Mouse (Mus musculus) right cerebral cortex, postnatal 4 days (tissue): ENCODE results near the gene Camkmt.

Source experiments
- DNase-seq: peaks from one replicate; pipeline ENCODE4 v3.0.0-alpha.2; 2022

The Camkmt gene

GRCm38 (mm10) chr17:85309046-85309445, 218.7 kb downstream of the Camkmt start:
- DNase-seq, result no peak

DNA sequence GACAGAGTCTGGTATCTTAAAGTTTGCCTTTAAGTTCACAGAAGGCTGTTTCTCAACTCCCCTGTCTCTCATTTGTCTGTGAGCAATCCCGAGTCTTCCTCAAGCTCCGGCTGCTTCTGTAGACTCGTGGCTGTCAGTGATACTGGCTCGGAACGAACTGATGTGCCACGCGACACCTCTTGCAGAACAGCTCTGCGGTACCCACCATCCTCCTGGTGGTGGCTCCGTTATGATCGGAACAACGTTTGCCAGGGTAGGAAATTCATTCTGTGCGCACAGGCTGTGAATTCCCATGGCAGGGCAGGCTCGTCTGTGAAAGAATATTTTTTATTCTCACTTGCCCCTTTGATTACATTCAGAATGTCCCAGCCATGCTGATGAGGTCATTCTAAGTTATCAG, 221.0 kb downstream of the Camkmt start:
- peak; percentile 28 for DNase-seq

DNA sequence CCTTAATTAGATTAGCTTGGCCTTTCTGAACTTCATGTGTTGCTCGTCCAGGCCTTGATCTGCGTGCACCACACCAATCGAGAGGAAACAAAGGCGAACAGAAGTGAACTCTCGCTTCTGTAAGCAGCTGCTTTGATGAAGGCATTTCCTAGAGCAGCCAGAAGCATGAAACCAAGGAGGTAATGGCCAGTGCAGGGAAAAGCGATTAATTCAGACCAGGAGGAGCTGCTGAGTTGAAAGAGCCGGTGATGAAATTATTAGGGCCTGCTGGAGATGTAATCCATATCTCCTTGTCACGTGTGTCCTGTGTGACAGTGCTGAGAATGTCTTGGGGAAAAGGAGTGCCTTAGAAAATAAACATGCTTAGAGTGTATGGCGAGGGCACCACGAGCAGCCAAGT, 228.0 kb downstream of the Camkmt start:
- no peak for DNase-seq

- DNase-seq, result no peak
These were observed 229.5 kb downstream of the Camkmt start for GRCm38 (mm10) chr17:85319779-85320300.

DNA sequence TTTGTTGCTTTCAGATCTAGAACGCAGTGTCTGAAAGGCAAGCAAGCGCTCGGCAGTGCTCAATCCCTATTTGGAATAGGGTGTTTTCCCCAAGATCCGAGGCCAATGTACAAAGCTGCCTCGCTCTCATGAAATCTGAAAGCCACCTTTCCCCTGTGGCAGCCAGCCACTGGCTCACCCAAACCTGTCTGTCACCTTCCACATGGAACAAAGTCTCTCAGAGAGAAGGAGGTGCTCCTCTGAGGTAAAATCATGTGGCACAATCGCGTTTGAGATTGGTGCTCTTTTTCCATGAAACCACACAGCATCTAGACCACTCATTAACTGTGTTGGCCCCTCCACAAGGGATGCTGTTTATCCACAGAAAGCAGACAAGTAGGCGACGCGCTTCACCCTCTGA, 238.5 kb downstream of the Camkmt start:
- no peak for DNase-seq

- no peak for DNase-seq
These were observed 245.1 kb downstream of the Camkmt start for GRCm38 (mm10) chr17:85335464-85335863.

DNA sequence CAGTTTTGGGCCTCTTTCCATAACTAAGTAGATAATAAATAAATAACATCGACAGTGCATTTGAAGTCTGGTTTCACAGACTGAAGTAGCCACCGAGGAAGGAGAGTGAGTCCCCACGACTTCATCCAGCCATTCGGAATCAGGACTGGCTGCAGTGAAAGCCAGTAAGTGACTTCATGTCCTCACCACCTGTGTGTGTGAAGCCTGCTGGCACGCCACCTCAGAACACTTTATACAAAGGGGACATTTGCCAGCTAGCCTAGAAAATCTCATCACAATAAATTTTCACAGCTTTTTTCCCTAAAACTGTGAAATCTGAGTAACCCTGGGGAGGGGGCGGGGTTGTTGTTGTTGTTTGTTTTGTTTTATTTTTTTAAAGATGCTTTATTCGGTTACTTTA, 247.3 kb downstream of the Camkmt start:
- no peak for DNase-seq

DNA sequence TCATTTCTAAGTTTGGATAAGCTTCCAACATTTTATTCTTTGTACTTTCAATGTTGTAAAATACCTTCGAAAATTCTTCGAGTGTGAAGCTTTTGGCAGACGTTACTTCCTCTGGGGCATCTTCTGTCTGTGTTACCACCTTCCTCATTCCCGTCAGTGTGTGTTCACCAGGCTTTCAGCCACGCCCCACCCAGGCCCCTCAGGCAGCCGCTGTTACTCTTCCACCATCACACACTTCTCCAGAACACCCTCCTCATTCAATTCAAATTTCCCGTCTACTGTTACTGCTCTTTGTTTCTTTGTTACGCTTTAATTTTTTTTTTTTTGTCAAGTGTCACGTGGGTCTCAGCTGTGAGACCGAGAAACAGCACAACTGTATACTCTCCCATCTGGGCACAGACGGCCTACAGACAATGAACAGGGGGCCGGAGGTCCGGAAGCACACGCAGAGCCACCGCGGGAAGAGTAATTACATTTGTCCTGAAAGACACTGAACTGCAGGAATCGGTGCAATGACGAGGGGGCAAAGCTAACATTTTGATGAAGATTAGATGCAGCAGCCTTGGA, 250.9 kb downstream of the Camkmt start:
- DNase-seq, result no peak

DNA sequence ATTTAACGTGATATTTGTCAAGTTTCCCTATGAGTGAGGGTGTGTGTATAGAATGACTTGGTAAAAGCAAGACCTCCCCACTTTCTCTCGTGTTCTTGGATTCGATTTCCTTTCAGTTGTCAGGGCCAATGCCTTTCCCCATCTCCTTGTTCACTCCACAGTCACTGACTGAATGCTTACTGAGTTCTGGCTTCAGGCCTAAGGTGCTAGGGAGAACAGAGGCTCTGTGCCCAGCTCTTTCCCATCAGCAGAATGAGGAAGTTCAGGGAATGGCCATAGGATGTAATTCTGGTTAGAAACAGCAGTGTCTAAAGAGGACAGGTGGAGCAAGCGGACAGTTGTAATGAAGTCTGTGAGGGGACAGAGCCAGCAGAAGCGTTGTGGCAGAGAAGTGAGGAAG, 252.1 kb downstream of the Camkmt start:
- DNase-seq, result no peak

- DNase-seq, result no peak
These were observed 253.1 kb downstream of the Camkmt start for GRCm38 (mm10) chr17:85343435-85343834.

GRCm38 (mm10) chr17:85346701-85347100, 256.3 kb downstream of the Camkmt start:
- DNase-seq, result no peak

DNA sequence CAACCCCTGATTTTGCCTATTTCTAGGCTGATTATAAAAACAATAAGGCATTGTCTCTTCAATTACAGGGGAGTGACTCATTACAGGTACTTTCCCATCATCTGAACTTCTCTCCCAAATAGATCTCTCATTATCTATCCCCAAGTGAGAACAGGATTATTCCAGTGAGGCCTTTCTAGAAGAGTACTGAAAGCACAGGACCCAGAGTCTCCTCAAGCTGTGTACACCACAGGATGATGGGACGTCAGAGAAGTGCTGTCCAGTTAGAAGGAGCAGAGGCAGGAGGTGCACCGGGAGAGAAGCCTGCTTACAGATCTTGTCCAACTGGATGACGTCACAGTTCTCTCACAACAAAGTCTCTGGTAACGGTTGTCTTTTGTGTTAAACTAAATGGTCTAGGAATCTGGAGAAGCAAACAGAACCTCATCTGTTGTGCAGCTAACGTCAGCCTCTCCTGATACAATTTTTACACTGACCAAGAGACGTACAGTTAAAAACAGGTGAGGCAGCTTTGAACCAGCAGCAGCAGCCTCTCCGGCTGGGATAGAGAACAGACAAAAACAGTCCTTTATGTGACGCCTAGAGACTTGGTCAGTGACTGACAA, 259.1 kb downstream of the Camkmt start:
- DNase-seq, result no peak

DNA sequence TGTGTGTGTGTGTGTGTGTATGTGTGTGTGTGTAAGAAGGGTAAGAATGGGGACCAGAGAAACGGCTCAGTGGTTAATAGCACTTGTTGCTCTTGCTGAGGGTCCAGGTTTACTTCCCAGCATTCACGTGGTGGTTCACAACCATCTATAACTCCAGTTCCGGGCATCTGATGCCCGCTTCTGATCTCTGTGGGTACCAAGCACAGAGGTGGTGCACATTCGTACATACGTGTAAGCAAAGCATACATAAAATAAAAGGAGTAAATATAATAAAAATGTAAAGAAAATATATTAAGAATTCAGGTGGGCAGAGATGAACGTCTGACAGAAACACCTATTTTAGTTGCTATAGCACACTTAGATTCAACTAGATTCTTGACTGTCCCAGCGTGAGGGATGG, 260.9 kb downstream of the Camkmt start:
- DNase-seq, result no peak

DNA sequence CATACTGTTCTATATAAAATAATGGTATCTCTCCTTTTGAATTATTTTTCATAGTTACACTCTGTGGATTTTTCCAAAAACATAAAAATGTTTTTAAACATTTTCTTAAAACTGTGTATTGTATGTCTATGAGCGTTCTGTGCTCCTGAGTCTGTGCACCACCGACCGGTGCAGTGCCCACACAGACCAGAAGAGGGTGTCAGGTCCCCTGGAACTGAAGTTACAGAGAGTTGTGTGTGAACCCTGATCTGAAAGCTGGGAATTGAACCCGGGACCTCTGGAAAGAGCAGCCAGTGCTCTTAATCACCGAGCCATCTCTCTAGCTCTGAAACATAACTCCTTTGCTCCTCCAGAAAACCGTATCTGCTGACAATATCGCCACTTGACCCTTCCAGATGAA, 262.4 kb downstream of the Camkmt start:
- DNase-seq, result peak; percentile 22

GRCm38 (mm10) chr17:85353191-85353590, 262.8 kb downstream of the Camkmt start:
- DNase-seq, result no peak

GRCm38 (mm10) chr17:85353636-85354035, 263.3 kb downstream of the Camkmt start:
- no peak for DNase-seq

- DNase-seq, result no peak
These were observed 265.0 kb downstream of the Camkmt start for GRCm38 (mm10) chr17:85355356-85355755.

DNA sequence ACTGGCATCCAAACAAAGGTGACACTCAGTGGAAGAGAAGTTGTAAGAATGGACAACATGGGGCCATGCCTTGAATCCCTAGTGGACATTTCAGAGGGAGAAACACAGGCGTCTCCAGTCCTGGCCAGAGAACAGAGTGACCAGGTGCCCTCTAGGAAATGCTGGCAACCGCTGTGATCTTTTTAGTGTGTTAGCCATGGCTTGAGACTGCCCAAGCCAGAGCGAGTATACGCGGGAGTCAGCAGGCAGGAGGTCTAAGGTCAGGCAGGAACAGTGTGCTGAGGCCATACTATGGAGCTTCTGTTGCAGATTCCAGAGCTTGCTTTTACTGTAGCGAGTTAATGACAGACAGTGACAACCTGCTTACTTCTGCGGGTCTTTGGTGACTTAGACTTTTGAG, 270.7 kb downstream of the Camkmt start:
- no peak for DNase-seq

GRCm38 (mm10) chr17:85367319-85367718, 277.0 kb downstream of the Camkmt start:
- DNase-seq, result no peak

DNA sequence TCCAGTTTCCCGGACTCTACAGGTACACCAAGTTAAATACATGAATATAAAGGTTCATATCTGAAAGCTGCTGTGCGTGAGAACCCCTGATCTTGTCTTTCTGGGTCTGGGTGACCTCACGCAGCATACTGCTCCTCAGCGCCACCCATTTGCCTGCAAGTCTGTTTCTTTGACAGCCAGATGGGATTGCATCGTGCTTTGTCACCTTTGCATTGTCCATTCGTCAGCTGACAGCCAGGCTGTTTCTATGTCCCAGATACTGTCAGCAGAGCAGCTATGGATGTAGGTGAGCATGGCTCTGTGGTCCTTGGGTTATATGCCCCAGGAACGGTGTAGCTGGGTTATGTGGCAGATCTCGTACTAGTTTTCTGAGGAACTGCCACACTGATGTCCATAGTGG, 278.4 kb downstream of the Camkmt start:
- DNase-seq, result no peak

DNA sequence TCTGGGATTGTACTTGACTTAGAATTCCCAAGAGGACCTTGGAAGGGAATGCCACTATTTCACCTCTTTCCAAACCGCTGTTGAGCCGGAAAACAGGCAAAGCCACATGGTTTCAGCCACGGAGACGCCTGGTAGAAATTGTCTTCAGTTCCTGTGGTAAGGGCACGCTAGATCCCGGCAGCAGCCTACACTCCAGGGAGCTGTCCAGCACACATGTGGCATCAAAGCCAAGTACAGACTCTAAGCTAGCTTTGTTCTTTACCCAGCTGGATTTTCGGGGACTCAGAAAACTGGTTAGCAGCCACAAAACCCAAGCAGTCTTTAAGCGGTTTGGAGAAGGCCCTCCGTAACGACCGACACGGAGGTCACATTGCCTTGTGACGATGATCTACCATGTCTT, 281.7 kb downstream of the Camkmt start:
- no peak for DNase-seq

DNA sequence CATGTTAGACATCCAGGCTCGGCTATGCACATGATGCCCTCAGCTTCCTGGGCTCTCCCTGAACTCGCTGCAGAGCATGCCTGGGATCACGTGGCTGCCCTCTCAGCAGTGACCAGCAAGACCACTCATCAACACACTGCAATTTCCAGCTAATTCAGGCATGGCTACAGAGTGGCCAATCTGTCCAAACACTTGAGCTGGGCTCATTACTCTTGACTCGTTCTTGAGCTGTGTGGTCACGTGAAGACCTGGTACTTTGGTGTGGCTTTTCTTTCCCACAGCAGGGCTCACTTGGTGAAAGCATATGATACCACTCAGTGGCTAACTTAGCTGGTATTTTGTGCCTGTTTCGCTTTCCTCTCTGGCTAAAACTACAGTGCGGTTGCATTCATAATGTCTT, 282.2 kb downstream of the Camkmt start:
- DNase-seq, result no peak

- no peak for DNase-seq
These were observed 283.9 kb downstream of the Camkmt start for GRCm38 (mm10) chr17:85374100-85374833.

GRCm38 (mm10) chr17:85374834-85375176, 284.5 kb downstream of the Camkmt start:
- no peak for DNase-seq
